Mouse (Mus musculus): Measurements from ENCODE around the gene Fgfr2. TPM values are rescaled to one million over a fixed set of nuclear protein-coding genes. Genes with fewer than 3 reads are reported as not detected.

The Fgfr2 gene
- total and polyA plus RNA-seq, 2 experiments from 2014 or later = 12.1 to 32.6 TPM

GRCm38 (mm10) chr7:132365703-132366384, 757.3 kb downstream of the Fgfr2 start:
- ATAC-seq (ENCODE audit: low FRiP score) = no peak
- Histone ChIP-seq H3K36me3 (ENCODE audit: insufficient read depth, low read length) (no peaks in the 10 kb centered on the region), H3K9me3 (ENCODE audit: low read length) (no peaks in the 10 kb centered on the region), H3K4me2 (ENCODE audit: low read depth, low read length, poor library complexity, severe bottlenecking) (no peak overlapping the region), H3K9ac (replicated peaks; ENCODE audit: low read length, poor library complexity, severe bottlenecking) (no peak overlapping the region), H3K27me3 (ENCODE audit: insufficient read depth, low read length) (no peaks in the 10 kb centered on the region), H3K4me3 (ENCODE audit: low read depth, low read length) (no peak overlapping the region), H3K27ac (ENCODE audit: low read depth, low read length) (no peak overlapping the region), H3K4me1 (ENCODE audit: insufficient read depth, low read length) (no peaks in the 10 kb centered on the region)
- no peak for TF ChIP-seq CTCF (IDR thresholded peaks at IDR 0.05)
- DNase-seq (ENCODE audit: low spot score) = no peak
- WGBS = 87% methylated on average over 5 of the region's 5 CpGs

GRCm38 (mm10) chr7:132365111-132365510, 758.0 kb downstream of the Fgfr2 start:
- Histone ChIP-seq H3K4me1 (ENCODE audit: insufficient read depth, low read length) (no peaks in the 10 kb centered on the region), H3K9ac (replicated peaks; ENCODE audit: low read length, poor library complexity, severe bottlenecking) (no peak overlapping the region), H3K9me3 (ENCODE audit: low read length) (no peaks in the 10 kb centered on the region), H3K36me3 (ENCODE audit: insufficient read depth, low read length) (no peaks in the 10 kb centered on the region), H3K4me3 (ENCODE audit: low read depth, low read length) (no peak overlapping the region), H3K27ac (ENCODE audit: low read depth, low read length) (no peak overlapping the region), H3K27me3 (ENCODE audit: insufficient read depth, low read length) (no peaks in the 10 kb centered on the region), H3K4me2 (ENCODE audit: low read depth, low read length, poor library complexity, severe bottlenecking) (no peak overlapping the region)
- no peak for ATAC-seq (ENCODE audit: low FRiP score)
- no peak for TF ChIP-seq CTCF (IDR thresholded peaks at IDR 0.05)
- DNase-seq (ENCODE audit: low spot score) = no peak
- 87% methylated on average over 5 of the region's 5 CpGs for WGBS

GRCm38 (mm10) chr7:132364506-132364905, 758.6 kb downstream of the Fgfr2 start:
- Histone ChIP-seq H3K4me2 (ENCODE audit: low read depth, low read length, poor library complexity, severe bottlenecking) (no peak overlapping the region), H3K27ac (ENCODE audit: low read depth, low read length) (no peak overlapping the region), H3K36me3 (ENCODE audit: insufficient read depth, low read length) (no peaks in the 10 kb centered on the region), H3K4me3 (ENCODE audit: low read depth, low read length) (no peak overlapping the region), H3K4me1 (ENCODE audit: insufficient read depth, low read length) (no peaks in the 10 kb centered on the region), H3K9ac (replicated peaks; ENCODE audit: low read length, poor library complexity, severe bottlenecking) (no peak overlapping the region), H3K9me3 (ENCODE audit: low read length) (no peaks in the 10 kb centered on the region), H3K27me3 (ENCODE audit: insufficient read depth, low read length) (no peaks in the 10 kb centered on the region)
- no peak for TF ChIP-seq CTCF (IDR thresholded peaks at IDR 0.05)
- WGBS = 81% methylated on average over 5 of the region's 5 CpGs
- ATAC-seq (ENCODE audit: low FRiP score) = no peak
- DNase-seq (ENCODE audit: low spot score) = no peak

- H3K27ac ChIP-seq (ENCODE audit: low read depth, low read length) = no peak overlapping the region
- WGBS = 87% methylated on average over 4 of the region's 4 CpGs
- TF ChIP-seq CTCF (IDR thresholded peaks at IDR 0.05) = no peak
These were observed 762.8 kb downstream of the Fgfr2 start for GRCm38 (mm10) chr7:132360336-132360735.

GRCm38 (mm10) chr7:132358709-132359108, 764.4 kb downstream of the Fgfr2 start:
- DNase-seq (ENCODE audit: low spot score) = no peak

More at GRCm38 (mm10) chr7:132360336-132360735, 762.8 kb downstream of the Fgfr2 start:
- Histone ChIP-seq H3K4me3 (ENCODE audit: low read depth, low read length) (no peak overlapping the region), H3K9ac (replicated peaks; ENCODE audit: low read length, poor library complexity, severe bottlenecking) (no peak overlapping the region), H3K27me3 (ENCODE audit: insufficient read depth, low read length) (no peaks in the 10 kb centered on the region), H3K9me3 (ENCODE audit: low read length) (no peaks in the 10 kb centered on the region), H3K4me2 (ENCODE audit: low read depth, low read length, poor library complexity, severe bottlenecking) (no peak overlapping the region), H3K4me1 (ENCODE audit: insufficient read depth, low read length) (no peaks in the 10 kb centered on the region), H3K36me3 (ENCODE audit: insufficient read depth, low read length) (no peaks in the 10 kb centered on the region)
- DNase-seq (ENCODE audit: low spot score) = no peak
- no peak for ATAC-seq (ENCODE audit: low FRiP score)

GRCm38 (mm10) chr7:132358250-132358649, 764.9 kb downstream of the Fgfr2 start:
- no peak for TF ChIP-seq CTCF (IDR thresholded peaks at IDR 0.05)
- Histone ChIP-seq H3K27me3 (ENCODE audit: insufficient read depth, low read length) (no peaks in the 10 kb centered on the region), H3K4me1 (ENCODE audit: insufficient read depth, low read length) (no peaks in the 10 kb centered on the region), H3K9ac (replicated peaks; ENCODE audit: low read length, poor library complexity, severe bottlenecking) (no peak overlapping the region), H3K27ac (ENCODE audit: low read depth, low read length) (no peak overlapping the region), H3K4me3 (ENCODE audit: low read depth, low read length) (no peak overlapping the region), H3K4me2 (ENCODE audit: low read depth, low read length, poor library complexity, severe bottlenecking) (no peak overlapping the region), H3K9me3 (ENCODE audit: low read length) (no peaks in the 10 kb centered on the region), H3K36me3 (ENCODE audit: insufficient read depth, low read length) (no peaks in the 10 kb centered on the region)
- 65% methylated on average over 3 of the region's 3 CpGs for WGBS
- DNase-seq (ENCODE audit: low spot score) = no peak
- no peak for ATAC-seq (ENCODE audit: low FRiP score)

More at GRCm38 (mm10) chr7:132358709-132359108, 764.4 kb downstream of the Fgfr2 start:
- no peaks in the 10 kb centered on the region for H3K4me1 ChIP-seq (ENCODE audit: insufficient read depth, low read length)
- H3K36me3 ChIP-seq (ENCODE audit: insufficient read depth, low read length) = no peaks in the 10 kb centered on the region
- H3K4me3 ChIP-seq (ENCODE audit: low read depth, low read length) = no peak overlapping the region
- no peak overlapping the region for H3K4me2 ChIP-seq (ENCODE audit: low read depth, low read length, poor library complexity, severe bottlenecking)
- H3K27ac ChIP-seq (ENCODE audit: low read depth, low read length) = no peak overlapping the region
- 74% methylated on average over 4 of the region's 4 CpGs for WGBS
- TF ChIP-seq CTCF (IDR thresholded peaks at IDR 0.05) = no peak
- no peaks in the 10 kb centered on the region for H3K9me3 ChIP-seq (ENCODE audit: low read length)
- no peaks in the 10 kb centered on the region for H3K27me3 ChIP-seq (ENCODE audit: insufficient read depth, low read length)
- ATAC-seq (ENCODE audit: low FRiP score) = no peak
- no peak overlapping the region for H3K9ac ChIP-seq (replicated peaks; ENCODE audit: low read length, poor library complexity, severe bottlenecking)

Data from midbrain, postnatal 0 days (tissue).